Mouse (Mus musculus) liver, postnatal 0 days (tissue): Measurements from ENCODE around the gene Oaz3.

ENCODE experiments used
- CTCF ChIP-seq: sonication (generic); IDR thresholded peaks from 2 replicates; pipeline ENCODE4 v1.5.1; 2016; ENCODE audit warnings: antibody characterized with exemption, low read depth
- EP300 ChIP-seq: IDR thresholded peaks from 2 replicates; pipeline ENCODE4 v1.6.1; 2016; ENCODE audit warnings: antibody characterized with exemption, low read depth, mild to moderate bottlenecking

- TF ChIP-seq CTCF (no peak), EP300 (no peak)
Observed at GRCm38 (mm10) chr3:94387391-94387790, 56.3 kb downstream of the Oaz3 start.
